Mouse (Mus musculus): ENCODE results near the gene Tpcn2. TPM values are rescaled to one million over a fixed set of nuclear protein-coding genes. Genes with fewer than 3 reads are reported as not detected.
A peak's percentile ranks its signal among the peaks of the same experiment; 100 is the strongest.

The Tpcn2 gene
- polyA plus RNA-seq, 1 experiment from 2014 or later = 9.1 TPM

DNA sequence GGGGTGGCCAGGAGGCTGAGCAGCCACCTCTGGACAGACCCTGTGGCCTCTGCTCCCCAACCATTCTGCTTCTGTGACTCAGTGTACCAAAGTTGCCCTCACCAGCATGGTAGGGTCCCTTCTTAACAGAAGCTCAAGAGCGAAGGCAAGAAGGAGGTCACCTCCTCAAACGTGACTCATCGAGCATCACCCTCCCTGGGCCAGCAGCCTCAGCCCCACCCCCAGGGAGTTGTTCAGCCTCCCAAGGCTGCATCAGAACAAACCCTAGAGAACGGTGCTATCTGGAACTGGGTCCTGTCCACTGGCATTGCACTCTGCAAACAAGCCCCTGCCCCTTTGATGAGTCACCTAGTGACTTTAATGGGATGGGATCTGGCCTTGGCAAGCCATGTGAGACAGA lies 25.1 kb upstream of the Tpcn2 start:
- H3K4me3 ChIP-seq (replicated peaks) = no peak overlapping the region
- H3K9me3 ChIP-seq = no peaks in the 10 kb centered on the region
- no peaks in the 10 kb centered on the region for H3K4me1 ChIP-seq
- no peak overlapping the region for H3K9ac ChIP-seq
- WGBS = 59% methylated on average over 4 of the region's 4 CpGs
- no peak overlapping the region for H3K4me2 ChIP-seq
- H3K27ac ChIP-seq = no peak overlapping the region
- H3K36me3 ChIP-seq = no peaks in the 10 kb centered on the region
- ATAC-seq (ENCODE audit: insufficient read depth, low FRiP score, low read depth) = no peak
- no peaks in the 10 kb centered on the region for H3K27me3 ChIP-seq (replicated peaks)

DNA sequence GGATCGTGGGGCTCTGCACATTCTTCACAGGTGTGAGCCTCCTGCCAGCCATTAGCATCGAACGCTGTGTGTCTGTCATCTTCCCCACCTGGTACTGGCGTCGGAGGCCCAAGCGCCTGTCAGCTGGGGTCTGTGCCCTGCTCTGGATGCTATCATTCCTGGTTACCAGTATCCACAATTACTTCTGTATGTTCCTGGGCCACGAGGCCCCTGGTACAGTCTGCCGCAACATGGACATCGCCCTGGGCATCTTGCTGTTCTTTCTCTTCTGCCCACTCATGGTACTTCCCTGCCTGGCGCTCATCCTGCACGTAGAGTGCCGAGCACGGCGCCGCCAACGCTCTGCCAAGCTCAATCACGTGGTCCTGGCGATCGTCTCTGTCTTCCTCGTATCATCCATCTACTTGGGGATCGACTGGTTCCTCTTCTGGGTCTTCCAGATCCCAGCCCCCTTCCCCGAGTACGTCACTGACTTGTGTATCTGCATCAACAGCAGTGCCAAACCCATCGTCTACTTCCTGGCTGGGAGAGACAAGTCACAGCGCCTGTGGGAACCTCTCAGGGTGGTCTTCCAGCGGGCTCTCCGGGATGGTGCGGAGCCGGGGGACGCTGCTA lies 24.4 kb upstream of the Tpcn2 start:
- 73% methylated on average over 30 of the region's 30 CpGs for WGBS
- H3K4me1 ChIP-seq = no peaks in the 10 kb centered on the region
- H3K4me2 ChIP-seq = no peak overlapping the region
- H3K9ac ChIP-seq = no peak overlapping the region
- H3K9me3 ChIP-seq = no peaks in the 10 kb centered on the region
- H3K27ac ChIP-seq = no peak overlapping the region
- ATAC-seq (ENCODE audit: insufficient read depth, low FRiP score, low read depth) = no peak
- no peaks in the 10 kb centered on the region for H3K36me3 ChIP-seq
- H3K27me3 ChIP-seq (replicated peaks) = no peaks in the 10 kb centered on the region
- H3K4me3 ChIP-seq (replicated peaks) = no peak overlapping the region

DNA sequence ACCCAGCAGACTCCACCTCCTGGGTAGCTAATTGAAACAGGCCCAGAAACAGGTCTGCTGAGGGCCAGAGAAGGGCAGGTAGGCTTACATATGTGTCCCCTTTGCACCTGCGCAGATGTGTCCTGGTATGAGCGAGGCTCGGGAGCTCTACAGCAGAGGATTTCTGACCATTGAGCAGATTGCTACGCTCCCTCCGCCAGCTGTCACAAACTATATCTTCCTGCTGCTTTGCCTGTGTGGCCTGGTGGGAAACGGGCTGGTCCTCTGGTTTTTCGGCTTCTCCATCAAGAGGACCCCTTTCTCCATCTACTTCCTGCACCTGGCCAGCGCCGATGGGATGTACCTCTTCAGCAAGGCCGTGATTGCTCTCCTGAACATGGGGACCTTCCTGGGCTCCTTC lies 23.8 kb upstream of the Tpcn2 start:
- Histone ChIP-seq H3K4me3 (replicated peaks) (no peak overlapping the region), H3K4me1 (peaks cover 5% of the 10 kb centered on the region), H3K4me2 (no peak overlapping the region), H3K27ac (no peak overlapping the region), H3K9me3 (no peaks in the 10 kb centered on the region), H3K27me3 (replicated peaks) (no peaks in the 10 kb centered on the region), H3K36me3 (no peaks in the 10 kb centered on the region), H3K9ac (no peak overlapping the region)
- no peak for ATAC-seq (ENCODE audit: insufficient read depth, low FRiP score, low read depth)
- WGBS = 83% methylated on average over 10 of the region's 10 CpGs

DNA sequence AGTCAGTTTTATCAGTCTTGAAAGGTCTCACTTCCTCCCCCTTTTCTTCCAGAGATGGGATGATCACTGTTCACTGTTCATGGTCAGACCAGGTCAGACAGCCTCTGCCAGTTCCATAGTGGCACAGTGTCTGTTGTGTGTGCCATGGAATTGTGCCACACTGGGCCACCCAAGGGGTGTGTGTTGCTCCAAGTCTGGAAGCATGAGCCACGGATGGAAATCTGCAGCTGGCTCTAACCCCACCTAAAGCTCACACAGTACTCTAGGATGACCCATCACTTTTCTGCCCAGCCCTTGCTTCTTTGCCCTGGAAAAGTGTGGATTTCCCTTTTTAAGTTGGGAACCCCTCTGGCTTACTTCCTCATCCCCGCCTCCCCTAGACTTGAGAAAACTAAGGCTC lies 20.3 kb upstream of the Tpcn2 start:
- Histone ChIP-seq H3K36me3 (no peaks in the 10 kb centered on the region), H3K4me1 (peaks cover 32% of the 10 kb centered on the region), H3K27ac (no peak overlapping the region), H3K4me2 (no peak overlapping the region), H3K9me3 (no peaks in the 10 kb centered on the region), H3K9ac (no peak overlapping the region), H3K27me3 (replicated peaks) (no peaks in the 10 kb centered on the region), H3K4me3 (replicated peaks) (no peak overlapping the region)
- 81% methylated on average over 2 of the region's 2 CpGs for WGBS
- ATAC-seq (ENCODE audit: insufficient read depth, low FRiP score, low read depth) = no peak

DNA sequence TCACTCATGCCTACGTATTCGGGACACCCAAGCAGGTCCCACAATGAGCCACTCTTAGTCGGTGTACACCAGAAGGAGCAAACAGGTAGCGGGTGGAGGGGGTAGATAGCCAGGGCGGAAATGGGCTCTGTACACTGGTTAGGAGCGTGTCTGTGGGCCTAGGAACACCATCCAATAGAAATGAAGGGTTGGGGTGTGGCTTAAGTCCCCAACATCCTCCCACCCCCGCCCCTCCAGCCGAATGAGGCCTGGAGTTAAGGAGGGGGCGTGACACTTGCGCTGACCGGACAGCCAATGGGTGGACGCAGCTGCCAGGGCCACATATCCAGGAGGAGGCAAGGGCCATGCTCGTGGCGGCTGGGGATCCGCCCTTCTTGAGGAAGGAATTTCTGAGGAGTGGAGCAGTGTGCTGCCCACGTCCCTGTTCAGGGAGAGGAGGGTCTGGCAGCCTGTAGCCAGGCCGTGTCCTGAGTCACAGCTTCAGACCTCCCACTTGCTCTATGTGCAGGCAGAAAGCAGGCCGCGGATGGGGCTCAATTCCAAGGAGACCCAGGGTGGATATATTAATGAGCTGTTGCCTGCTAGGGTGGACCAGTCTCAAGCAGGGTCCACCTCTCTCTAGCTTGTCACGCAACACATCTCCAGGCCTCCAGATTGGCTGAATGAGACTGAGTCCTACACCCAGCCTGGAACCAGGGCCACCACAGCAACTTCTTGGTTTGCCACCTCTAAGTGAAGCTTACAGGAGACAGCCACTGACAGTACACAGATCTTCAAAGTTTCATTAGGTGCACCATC lies 18.9 kb upstream of the Tpcn2 start:
- Histone ChIP-seq H3K36me3 (no peaks in the 10 kb centered on the region), H3K9me3 (no peaks in the 10 kb centered on the region), H3K27ac (peak overlapping the region; percentile 59; the same call in 1 of the 2 replicates), H3K4me1 (peaks cover 34% of the 10 kb centered on the region), H3K4me3 (replicated peaks) (peak overlapping the region; percentile 25; the same call in 1 of the 2 replicates), H3K9ac (no peak overlapping the region), H3K4me2 (peak overlapping the region; percentile 52), H3K27me3 (replicated peaks) (no peaks in the 10 kb centered on the region)
- peak; percentile 89 for ATAC-seq (ENCODE audit: insufficient read depth, low FRiP score, low read depth)
- 5% methylated on average over 20 of the region's 20 CpGs for WGBS

DNA sequence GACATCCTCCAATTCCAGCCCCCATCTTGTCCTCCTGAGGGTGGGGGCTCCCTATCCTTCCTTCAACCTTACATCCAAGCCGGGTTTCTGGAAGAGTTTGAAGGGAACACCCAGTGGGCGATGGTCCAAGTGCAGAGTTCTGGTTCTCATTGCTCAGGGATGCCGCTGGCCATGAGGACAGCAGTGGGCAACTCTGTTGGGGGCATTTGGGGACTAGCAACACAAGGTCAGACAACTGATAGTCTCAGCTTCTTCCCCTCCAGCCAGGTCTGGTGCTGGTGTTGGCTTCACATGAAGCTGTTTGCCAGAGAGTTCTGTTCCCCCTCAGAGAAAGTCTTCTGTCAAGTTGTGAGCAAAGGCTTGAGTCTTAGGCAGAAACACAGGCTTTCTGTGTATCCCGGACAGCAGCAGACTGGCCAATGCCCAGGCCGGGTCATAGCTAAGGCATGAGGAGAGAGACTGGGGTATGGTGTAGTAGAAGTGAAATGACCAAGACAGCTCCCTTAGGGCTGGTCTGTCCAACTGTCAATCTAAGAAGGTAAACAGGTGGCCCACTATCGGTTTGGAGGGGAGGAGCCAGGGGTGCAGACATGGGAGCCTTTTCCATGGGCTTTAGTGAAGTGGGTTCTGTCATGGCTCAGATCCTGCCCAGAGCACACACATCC lies 17.7 kb upstream of the Tpcn2 start:
- Histone ChIP-seq H3K27ac (peak overlapping the region; percentile 48; the same call in 1 of the 2 replicates), H3K4me2 (peak overlapping the region; percentile 52), H3K27me3 (replicated peaks) (no peaks in the 10 kb centered on the region), H3K36me3 (no peaks in the 10 kb centered on the region), H3K4me3 (replicated peaks) (peak overlapping the region; percentile 12; the same call in 1 of the 2 replicates), H3K9ac (no peak overlapping the region), H3K4me1 (peaks cover 34% of the 10 kb centered on the region), H3K9me3 (no peaks in the 10 kb centered on the region)
- no peak for ATAC-seq (ENCODE audit: insufficient read depth, low FRiP score, low read depth)
- 75% methylated on average over 6 of the region's 6 CpGs for WGBS

DNA sequence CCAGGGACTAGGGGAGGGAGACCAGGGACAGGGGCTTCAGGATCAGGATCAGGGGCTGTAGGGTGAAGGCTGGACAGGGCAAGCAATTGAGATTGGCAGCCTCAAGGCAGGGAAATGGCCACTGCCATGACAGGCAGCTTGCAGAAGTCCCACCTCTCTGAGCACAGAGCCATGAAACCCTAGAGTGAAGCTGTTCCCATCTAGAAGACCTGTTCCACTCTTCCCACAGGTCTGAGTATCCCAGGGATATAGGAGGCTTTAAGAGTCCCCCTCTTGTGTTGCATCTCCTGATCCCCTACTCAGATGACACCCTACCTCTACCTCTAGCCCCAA lies 17.2 kb upstream of the Tpcn2 start:
- no peak for ATAC-seq (ENCODE audit: insufficient read depth, low FRiP score, low read depth)
- peak overlapping the region; percentile 52; the same call in 1 of the 2 replicates for H3K4me2 ChIP-seq
- H3K9ac ChIP-seq = no peak overlapping the region
- no peaks in the 10 kb centered on the region for H3K9me3 ChIP-seq
- peak overlapping the region; percentile 48; the same call in 1 of the 2 replicates for H3K27ac ChIP-seq
- no peaks in the 10 kb centered on the region for H3K36me3 ChIP-seq
- peak overlapping the region; percentile 12; the same call in 1 of the 2 replicates for H3K4me3 ChIP-seq (replicated peaks)
- H3K4me1 ChIP-seq = peaks cover 34% of the 10 kb centered on the region
- no peaks in the 10 kb centered on the region for H3K27me3 ChIP-seq (replicated peaks)

DNA sequence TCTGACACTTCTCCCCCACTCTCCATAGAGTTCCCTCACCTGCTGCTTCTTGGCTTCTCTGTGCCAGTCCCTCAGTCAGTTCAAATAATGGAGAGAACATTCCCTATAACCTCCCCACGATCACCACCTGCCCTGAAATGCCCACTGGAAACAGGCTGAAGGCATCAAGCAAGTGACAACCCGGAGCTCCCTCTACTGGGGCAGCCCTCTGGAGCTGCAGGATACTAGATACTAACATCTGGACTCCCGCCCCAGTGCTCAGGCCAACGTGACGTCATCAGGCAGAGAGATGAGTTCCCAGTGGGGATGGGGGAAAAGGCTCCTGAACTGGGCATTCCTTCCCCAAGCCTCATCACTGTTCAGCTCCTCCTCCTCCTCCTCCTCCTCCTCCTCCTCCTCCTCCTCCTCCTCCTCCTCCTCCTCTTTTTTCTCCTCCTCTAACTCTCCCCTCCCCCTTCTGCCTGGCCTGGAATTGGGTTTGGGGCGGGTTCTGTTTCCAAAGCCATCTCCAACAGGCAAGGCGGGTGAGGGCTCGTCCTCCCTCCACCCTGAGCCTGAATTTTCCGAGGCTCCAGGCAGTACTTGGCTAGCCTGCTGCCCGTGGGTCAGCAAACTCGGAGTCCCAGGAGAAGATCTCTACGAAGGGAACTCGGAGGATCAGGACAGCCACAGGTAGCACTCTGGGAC lies 16.7 kb upstream of the Tpcn2 start, which contains the start of gene Mrgprf:
Gene Mrgprf (plus strand): TSS at position 508 of the 687 bp plus-strand sequence.
- 36% methylated on average over 13 of the region's 13 CpGs for WGBS
- no peak within 1 kb of the TSS for H3K9ac ChIP-seq
- H3K4me1 ChIP-seq = peaks cover 34% of the 10 kb centered on the region
- H3K27ac ChIP-seq = peak within 1 kb of the TSS; percentile 59; the same call in 1 of the 2 replicates
- no peaks in the 10 kb centered on the region for H3K36me3 ChIP-seq
- peak within 1 kb of the TSS; percentile 12; the same call in 1 of the 2 replicates for H3K4me3 ChIP-seq (replicated peaks)
- no peaks in the 10 kb centered on the region for H3K27me3 ChIP-seq (replicated peaks)
- no peak for ATAC-seq (ENCODE audit: insufficient read depth, low FRiP score, low read depth)
- H3K4me2 ChIP-seq = peak within 1 kb of the TSS; percentile 52
- no peaks in the 10 kb centered on the region for H3K9me3 ChIP-seq

DNA sequence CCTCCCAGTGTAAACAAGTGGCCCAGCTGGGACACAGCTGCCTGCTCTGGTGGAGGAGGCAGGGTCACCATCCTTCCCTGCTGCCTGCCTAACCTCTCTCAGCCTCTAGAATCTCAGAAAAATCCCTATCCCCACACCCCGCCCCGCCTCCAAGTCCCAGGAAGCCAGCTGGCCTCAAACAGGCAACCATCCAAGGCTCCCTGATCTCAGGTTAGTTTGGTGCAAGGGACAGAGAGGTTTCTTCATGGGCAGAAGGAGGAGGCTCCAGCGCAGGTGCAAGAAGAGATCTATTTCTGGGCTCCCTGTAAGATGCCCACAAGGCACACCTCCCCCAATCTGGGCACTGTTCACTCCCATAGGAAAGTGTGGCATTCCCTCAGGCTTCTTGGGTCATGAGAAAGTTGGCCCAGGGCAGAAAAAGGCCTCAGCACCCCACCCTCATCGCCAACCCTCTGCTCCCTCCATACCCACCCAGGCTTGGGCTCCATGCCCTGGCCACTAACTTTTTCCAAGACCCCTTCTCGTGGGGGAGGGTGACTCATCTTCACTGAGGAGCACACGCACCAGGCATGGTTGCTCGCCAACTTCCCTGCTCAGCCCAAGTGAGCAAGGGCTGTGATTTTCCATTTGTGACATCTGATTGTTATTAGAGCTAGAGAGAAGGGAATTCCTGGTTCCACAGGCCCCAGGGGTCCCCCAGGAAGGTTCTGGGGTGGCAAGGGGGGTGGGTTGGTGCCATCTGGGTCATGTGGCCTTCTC lies 15.9 kb upstream of the Tpcn2 start:
- H3K36me3 ChIP-seq = no peaks in the 10 kb centered on the region
- peak overlapping the region; percentile 59; the same call in 1 of the 2 replicates for H3K27ac ChIP-seq
- H3K4me2 ChIP-seq = no peak overlapping the region
- peaks cover 34% of the 10 kb centered on the region for H3K4me1 ChIP-seq
- no peaks in the 10 kb centered on the region for H3K9me3 ChIP-seq
- no peak overlapping the region for H3K9ac ChIP-seq
- ATAC-seq (ENCODE audit: insufficient read depth, low FRiP score, low read depth) = no peak
- no peak overlapping the region for H3K4me3 ChIP-seq (replicated peaks)
- 50% methylated on average over 7 of the region's 7 CpGs for whole genome bisulfite sequencing
- H3K27me3 ChIP-seq (replicated peaks) = no peaks in the 10 kb centered on the region

DNA sequence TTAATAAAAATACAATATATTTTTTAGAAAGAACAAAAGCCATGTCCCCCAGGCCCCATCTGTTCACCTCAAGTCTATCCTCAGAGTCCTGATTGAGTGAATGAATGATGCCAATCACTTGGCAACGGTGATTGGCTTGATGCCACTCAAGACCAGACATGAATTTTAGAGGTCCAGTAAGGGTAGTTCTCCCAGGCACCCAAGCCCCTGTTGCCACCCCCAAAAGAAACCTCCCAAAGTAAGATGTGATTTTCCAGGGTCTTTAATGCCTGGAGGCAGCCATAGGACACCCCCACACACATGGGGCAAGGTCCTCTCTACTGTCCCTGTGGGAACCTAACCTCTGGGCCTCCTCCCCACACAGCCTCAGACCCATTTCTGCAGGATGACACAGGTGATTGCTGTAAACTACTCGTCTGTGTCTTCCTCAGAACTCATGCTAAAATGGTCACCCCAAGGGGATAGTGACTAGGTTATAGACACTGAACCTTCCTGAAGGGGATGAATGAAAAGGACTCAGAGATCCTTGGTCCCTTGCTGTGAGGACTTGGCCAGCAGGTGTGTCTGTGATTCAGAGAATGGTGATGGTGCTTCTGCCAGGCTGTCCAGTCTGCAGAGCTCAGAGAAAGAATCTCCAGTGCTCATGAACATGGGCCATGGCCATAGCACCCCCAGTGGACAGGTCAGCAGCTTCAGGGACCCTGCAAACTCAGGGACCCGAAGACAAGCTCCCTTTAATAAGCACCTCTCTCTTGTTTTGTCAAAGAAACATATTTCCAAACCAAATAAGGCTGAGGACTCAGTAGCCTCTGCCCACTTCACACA lies 15.1 kb upstream of the Tpcn2 start:
- H3K4me2 ChIP-seq = no peak overlapping the region
- no peaks in the 10 kb centered on the region for H3K36me3 ChIP-seq
- no peaks in the 10 kb centered on the region for H3K27me3 ChIP-seq (replicated peaks)
- H3K9ac ChIP-seq = no peak overlapping the region
- peak overlapping the region; percentile 59; the same call in 1 of the 2 replicates for H3K27ac ChIP-seq
- no peak overlapping the region for H3K4me3 ChIP-seq (replicated peaks)
- no peak for ATAC-seq (ENCODE audit: insufficient read depth, low FRiP score, low read depth)
- WGBS = 64% methylated on average over 3 of the region's 3 CpGs
- H3K9me3 ChIP-seq = no peaks in the 10 kb centered on the region
- peaks cover 34% of the 10 kb centered on the region for H3K4me1 ChIP-seq

Measured in stomach, embryonic 15.5 days (tissue).